Mouse (Mus musculus) brain, embryonic 14.5 days (tissue): ENCODE measurements around the gene Stx8. TPM values are rescaled to one million over a fixed set of nuclear protein-coding genes. Genes with fewer than 3 reads are reported as not detected.
A peak's percentile ranks its signal among the peaks of the same experiment; 100 is the strongest.

Experiments used
- DNase-seq: peaks from one replicate; pipeline ENCODE4 v3.0.0-alpha.2; 2011; ENCODE audit warnings: low read depth
- CTCF ChIP-seq: fragments of 200-500 bp; IDR thresholded peaks from 2 replicates; pipeline ENCODE4 v1.5.1; 2012; ENCODE audit warnings: inconsistent platforms, mild to moderate bottlenecking, moderate library complexity, borderline replicate concordance; ENCODE audit not compliant: insufficient read depth, insufficient read length; ENCODE audit errors: extremely low read depth
- POLR2A ChIP-seq: fragments of 200-500 bp; IDR thresholded peaks from 2 replicates; pipeline ENCODE4 v1.6.1; 2012; ENCODE audit warnings: mild to moderate bottlenecking, inconsistent platforms, borderline replicate concordance; ENCODE audit not compliant: poor library complexity, insufficient read depth, insufficient read length, severe bottlenecking; ENCODE audit errors: extremely low read depth
- polyA plus RNA-seq: library from polyadenylated mRNA; depleted of rRNA; stranded (reverse); fragments of >200 nt; gene quantifications from 2 replicates; pipeline ENCODE4 v1.2.3, GENCODE M21; 2012

The Stx8 gene
- polyA plus RNA-seq, 1 experiment = 23.4 TPM

DNA sequence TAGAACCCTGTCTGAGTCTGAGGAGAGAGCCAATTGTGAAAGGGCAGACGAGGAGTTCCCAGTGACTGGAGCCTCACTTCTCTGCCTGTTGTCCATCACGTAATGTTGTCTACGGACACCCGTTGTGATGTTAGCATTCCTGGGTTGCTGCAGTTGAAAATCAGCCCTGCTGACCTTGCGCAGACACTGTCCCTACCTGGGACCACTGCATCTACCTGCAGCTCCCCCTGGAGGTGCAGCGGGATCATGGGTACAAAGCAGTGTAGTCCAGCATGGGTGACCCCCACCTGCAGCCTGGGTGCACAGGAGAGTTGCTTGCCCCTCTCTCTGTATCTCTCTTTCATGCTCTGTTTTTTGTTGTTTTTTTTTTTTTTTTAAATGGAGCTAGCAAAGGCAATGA is 148.2 kb downstream of the Stx8 start:
- peak; percentile 40 for DNase-seq
- TF ChIP-seq POLR2A = no peak
- peak; percentile 18; the same call in 1 of the 2 replicates for TF ChIP-seq CTCF

DNA sequence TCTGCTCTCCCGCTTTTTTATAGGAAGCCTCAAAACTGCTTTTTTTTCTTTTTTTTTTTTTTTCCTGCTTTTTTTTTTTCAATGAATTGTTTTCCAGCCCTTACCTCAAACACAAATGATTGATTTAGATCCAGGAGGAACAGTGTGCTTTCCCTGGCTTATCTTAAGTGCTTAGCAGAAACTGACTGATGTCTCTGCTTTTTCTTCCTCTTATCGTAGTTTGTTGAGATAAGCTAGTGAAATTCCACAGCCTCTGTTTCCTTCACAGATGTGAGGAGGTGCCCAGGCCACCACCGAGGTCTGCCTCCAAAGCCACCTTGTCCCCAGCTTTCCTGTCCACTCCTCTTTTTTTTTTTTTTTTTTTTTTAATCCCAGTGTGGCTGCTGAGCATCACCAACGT is 150.2 kb downstream of the Stx8 start:
- no peak for DNase-seq
- TF ChIP-seq POLR2A = no peak
- no peak for TF ChIP-seq CTCF

DNA sequence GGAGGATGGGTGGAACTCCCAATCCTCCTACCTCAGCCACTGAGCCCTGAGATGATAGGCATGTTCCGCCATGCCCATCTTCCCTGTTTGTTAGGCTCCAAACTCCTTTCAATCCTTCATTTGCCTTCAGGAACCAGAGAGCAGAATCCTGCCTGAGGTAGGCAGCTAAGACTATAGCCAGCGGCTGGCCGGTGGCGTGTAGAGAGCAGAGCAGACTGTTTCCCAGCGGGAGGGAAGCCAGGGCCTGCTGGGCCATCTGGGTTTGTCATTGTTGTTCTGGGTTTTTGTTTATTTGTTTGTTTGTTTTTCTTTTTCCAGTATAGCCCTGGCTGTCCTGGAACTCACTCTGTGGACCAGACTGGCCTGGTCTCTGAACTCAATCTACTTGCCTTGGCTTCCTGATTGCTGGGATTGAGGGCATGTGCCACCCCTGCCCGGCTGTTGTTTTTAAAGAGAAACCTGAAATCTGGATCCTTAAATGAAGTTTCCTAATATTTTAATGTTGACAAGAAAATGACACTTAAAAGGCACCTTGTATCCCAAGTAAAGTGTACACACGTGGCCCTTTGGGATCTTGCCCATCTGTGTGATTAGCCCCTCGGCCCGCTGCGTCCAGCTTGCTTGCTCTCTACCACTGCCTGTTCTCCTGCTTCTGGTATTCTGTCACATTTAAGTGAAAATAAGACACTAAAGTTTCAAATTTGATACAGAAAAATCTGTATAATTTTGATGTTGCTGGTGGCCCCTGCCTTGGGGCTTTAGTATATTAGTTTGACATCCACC is 152.1 kb downstream of the Stx8 start:
- TF ChIP-seq CTCF = no peak
- TF ChIP-seq POLR2A = no peak
- DNase-seq = no peak

DNA sequence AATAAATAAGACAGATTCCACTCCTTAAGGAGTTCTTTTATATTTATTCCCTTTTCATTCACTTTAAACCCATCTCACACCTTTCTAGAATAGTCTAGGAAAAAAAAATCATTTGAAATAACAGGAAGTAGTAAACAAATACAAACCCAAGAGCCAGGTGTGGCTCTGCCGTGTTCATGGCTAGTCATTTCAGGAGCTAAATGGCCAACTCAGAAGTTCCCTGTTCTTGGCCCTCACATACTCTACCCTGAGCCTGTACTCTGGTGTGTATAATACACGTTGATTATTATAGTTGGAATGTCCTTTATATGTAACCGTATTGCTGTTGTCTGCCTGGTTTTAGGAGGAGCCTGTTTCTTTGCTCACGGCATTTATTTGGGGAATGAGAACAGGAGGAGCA is 152.7 kb downstream of the Stx8 start:
- DNase-seq = no peak
- TF ChIP-seq CTCF (no peak), POLR2A (no peak)

DNA sequence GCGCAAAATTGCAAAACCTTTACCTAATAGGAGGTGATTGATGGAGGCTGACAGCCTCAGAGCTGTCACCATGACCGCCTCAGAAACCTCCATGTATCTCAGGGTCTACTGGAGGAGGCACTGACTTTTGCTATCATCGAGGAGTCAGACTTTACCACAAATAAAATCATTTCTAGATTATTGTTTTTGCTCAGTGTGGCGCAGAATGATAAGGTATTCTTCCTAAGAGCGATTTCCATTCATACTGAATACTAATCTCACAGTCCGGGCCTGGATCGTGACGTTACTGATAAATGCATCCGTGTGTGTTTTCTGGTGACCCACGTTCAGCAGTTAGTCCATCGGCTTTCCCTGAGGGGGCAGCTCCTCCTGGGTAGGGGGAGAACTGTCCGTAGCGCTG is 153.1 kb downstream of the Stx8 start:
- TF ChIP-seq POLR2A (no peak), CTCF (no peak)
- no peak for DNase-seq

DNA sequence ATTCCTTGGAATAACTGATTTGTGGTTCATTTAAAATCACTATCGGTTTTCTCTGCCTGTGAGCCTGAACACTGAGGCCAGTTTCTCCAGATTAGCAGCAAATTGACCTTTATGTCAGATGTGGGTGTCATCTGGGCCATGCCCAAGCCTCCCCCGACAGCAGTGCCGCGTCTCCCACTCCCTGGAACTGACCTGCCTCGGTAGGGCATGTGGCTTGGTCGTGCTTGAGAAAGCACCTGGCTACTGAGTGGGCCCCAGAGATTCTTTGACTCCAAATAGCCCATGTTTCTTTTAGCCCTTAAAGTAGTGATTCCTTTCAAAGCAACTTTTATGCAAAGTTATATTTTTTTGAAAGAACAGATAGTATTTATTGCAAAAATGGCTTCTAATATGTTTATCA is 155.3 kb downstream of the Stx8 start:
- DNase-seq = no peak
- no peak for TF ChIP-seq CTCF
- no peak for TF ChIP-seq POLR2A

DNA sequence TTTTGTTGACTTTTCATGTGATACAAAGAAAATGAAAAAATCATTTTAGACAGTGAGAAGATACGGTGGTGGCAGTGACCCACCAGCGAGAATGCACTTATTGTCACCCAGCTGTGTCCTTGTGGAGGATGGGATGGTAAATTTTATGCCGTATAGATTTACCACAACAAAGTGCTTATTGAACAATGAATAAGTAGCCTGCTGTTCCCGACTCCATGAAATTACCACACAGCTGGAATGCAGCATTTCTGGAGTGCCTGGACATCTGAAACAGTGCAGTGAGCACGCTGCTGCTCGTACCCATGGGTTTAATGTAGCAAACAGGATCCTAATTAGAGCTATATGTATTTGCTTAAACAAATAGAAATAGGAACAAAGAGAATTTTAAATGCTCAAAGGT is 155.7 kb downstream of the Stx8 start:
- TF ChIP-seq CTCF (no peak), POLR2A (no peak)
- DNase-seq = peak; percentile 30

DNA sequence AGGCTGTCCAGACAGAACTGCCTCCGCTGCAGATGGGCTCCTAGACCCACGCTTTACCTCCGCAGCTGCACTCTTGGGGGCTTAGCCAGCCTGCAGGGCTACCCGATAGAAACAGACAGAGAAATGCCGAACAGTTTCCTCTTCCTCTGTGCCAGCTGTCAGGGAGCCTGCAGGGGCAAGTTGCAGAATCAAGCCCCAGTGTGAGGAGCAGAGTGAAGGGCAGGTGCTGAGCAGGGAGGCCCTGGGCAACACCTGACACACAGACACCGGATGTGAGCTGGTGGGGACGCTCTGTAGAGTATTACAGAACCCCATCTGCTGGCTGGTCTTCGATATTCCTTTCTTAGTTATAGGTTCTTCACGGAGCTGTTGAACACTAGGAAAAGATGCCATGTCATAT is 160.1 kb downstream of the Stx8 start:
- no peak for DNase-seq
- TF ChIP-seq CTCF (no peak), POLR2A (no peak)

DNA sequence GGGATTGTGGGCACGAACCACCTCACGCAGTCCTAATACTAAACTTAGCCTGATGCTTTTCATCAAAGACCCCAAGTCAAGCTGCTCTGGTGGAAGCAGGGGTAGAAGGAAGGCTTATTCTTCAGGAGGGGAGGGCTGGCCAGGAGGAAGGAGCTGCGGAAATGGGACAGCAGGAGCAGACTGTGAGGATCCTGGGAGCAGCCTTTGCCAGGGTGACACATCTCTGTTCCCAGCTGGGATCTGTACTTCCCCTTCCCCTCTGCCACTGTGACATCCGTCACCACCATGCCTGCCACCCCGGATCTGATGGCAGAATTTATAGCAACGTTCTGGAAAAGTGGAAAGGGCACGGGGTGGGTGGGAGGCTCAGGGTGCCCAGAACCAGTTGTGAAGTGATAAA is 168.5 kb downstream of the Stx8 start:
- DNase-seq = no peak
- TF ChIP-seq POLR2A (no peak), CTCF (no peak)

DNA sequence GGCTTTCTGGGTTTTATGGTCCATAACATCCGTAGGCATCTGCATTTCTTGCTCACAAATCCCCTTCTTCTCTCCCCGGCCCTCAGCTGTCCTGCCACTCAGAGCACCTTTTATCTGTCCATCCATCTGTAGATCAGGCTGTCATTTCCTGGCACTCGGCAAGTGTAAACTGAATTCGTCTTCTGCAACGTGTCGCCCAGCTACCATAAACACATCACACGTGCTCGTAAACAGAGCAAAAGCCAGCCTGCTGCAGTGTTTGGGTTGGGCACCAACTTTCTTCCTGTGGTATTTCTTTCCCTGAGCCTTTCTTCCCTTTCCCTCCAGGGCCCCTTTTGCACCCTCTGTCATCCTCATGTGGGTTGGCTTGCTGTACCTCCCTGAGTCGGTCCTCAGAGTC is 169.4 kb downstream of the Stx8 start:
- no peak for DNase-seq
- TF ChIP-seq POLR2A (no peak), CTCF (no peak)

DNA sequence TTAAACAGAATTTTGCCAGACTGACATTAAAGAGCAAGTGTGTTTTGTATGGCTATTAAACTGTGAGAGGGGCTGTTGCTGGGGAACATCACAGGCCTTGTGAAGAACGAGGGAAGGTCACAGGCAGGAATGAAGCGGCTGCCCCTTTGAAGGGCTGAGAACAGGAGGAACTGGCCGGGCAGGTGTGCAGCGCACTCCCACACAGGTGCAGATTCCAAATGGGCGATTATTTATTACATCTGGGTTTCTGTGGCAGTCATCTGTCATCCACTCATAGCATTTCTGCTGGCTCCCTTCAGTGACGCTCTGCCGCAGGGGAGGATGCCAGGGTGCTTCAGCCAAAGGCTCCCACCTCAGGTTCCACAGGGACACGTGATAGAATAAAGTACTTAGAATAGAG is 170.7 kb downstream of the Stx8 start:
- no peak for DNase-seq
- no peak for TF ChIP-seq POLR2A
- TF ChIP-seq CTCF = no peak

DNA sequence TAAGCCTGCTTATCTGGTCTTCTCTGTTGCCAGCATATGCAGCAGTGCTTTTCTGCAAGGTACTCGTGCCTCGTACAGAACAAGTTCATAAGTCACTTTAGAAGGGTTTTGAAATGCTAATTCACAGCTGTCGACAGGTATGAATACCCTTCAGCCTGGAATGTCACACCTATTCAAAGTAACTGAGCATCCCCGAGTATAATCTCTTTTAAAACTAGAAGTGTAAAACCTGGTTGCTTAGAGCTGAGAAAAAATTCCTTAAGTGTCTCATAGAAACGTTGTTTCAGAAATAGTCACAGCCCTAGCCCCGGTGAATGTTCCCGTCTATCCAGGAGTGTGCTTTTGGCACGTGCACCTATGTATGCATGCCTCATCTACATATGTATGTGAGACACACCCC is 176.3 kb downstream of the Stx8 start:
- TF ChIP-seq CTCF (no peak), POLR2A (no peak)

More for the DNA sequence above, 176.3 kb downstream of the Stx8 start:
- DNase-seq = no peak
